Mouse (Mus musculus) spleen, adult 18-20 months (tissue): ENCODE data around the gene Sec24b.

Experiments used
- DNase-seq, 2 experiments: peaks; one replicate each; pipeline ENCODE4 v3.0.0; 2022; ENCODE audit warnings: mixed read lengths in 2 of 2

The Sec24b gene

GRCm38 (mm10) chr3:129970529-129971515 is 90.5 kb downstream of the Sec24b start:
- no peak for DNase-seq

DNA sequence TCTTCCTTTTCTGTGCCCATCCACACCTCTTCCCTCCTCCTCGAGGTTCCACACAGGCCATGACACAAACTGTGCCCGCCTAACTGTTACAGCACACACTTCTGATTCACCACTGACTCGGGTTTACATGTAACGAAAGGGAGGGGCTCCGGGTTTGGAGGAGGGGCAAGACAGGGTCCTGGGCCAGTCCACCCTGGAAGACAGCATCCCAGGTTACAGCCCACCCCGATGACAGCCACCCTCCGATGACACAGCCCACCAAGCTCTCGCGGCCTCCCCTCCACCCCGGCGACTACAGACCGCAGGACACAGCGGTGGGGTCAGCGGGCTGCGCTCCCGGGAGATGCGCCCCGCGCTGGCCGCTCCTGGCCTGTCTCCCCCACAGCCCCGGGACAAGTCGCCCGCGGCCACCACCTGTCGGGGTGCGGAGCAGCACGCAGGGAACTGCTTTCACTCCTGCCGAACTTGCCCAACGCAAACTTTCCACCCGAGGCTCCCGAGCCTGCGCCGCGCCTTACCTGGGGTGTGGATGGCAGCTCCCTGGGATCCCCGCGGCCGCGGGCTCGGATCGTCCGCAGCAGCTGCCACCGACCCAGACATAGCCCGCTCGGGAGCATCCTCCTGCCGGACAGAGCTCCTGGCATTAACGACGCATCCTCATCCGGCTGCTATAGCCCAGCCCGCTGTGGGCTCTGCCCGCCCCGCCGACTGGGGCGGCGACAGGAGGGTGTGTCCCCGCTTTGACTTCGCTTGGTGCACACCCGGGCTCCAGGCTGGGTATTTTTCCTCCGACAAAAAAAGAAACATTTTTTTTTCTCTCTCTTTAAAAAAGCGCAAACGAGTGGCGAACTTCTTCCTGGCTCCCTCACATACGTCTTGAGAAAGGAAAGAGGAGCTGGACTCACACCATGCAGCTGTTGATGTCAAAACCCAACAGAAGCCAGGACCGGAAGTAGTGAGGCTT is 91.6 kb downstream of the Sec24b start, which contains the start of gene Mcub:
Gene Mcub (minus strand): TSS at position 775 of the 964 bp plus-strand sequence.
- peak; percentile 19 to 22 for DNase-seq

GRCm38 (mm10) chr3:129969031-129969430 is 92.3 kb downstream of the Sec24b start:
- DNase-seq = no peak

- DNase-seq = no peak
Observed at GRCm38 (mm10) chr3:129967874-129968273, 93.5 kb downstream of the Sec24b start.

DNA sequence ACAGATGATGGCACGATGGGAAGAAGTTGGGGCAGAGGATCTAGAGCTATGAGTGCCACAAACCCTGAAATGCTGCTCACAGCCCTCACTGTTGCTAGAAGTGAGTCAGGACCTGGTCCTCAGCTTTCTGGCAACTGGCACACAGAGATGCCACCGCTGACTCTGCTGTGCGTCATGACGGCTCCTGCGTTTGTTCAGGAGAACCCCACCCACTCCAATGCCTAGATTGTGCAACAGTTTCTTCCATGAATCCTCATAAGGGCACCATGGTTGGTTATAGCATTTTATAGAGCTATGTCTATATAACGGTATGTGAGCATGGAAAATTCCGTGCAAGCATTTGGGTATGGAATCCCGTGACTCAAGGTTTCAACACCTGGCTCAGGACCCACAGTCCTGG is 96.7 kb downstream of the Sec24b start:
- no peak for DNase-seq

GRCm38 (mm10) chr3:129962533-129962932 is 98.8 kb downstream of the Sec24b start:
- DNase-seq = no peak

GRCm38 (mm10) chr3:129953296-129953695 is 108.1 kb downstream of the Sec24b start:
- DNase-seq = no peak

DNA sequence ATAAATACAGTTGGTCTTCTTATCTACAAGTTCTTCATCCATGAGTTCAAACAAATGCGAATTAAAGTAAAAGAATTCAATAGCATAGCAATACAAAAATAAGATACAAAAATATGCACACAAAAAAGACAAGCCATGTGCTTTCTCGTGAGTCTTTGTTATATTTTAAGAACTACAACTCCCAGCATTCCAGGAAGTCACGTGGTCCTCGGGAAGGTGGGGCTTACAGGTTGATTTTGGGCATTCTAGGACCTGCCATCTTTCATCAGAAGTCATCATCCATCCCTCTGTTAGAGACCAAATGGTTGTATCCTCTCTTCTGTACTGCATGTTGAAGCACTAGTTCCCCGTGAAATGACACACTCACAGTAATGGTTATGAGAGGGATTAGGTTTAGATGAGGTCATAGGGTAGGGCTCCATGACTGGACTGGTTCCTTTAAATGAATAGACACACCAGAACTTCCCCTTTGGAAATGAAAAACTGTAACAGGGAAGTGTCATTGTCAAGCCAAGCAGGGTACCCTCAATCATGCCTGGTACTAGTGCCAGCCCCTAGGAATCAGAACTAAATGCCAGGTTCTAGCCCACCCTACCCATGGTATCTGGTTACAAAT is 112.1 kb downstream of the Sec24b start:
- no peak for DNase-seq

DNA sequence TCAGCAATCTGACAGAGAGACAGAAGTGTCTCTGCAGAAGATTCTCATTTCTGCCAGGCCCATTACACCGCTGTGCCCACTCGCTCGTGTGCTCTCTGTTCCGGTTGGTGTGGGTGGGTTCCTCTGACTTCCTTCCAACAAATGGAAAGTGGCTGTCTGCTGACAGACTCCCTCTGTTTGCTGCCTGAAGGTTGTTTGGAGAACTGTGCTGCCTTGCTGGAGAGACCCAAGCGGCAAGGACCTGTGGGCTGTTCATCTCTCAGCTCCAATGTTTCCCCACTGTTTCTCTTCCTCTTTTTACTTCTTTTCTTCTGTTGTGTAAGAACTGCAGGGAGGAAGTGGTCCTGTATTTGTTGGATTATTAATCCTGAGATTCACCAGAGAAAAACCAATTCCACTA is 113.0 kb downstream of the Sec24b start:
- DNase-seq = peak; percentile 3 to 8

- no peak for DNase-seq
Observed at GRCm38 (mm10) chr3:129946217-129946914, 115.0 kb downstream of the Sec24b start.

DNA sequence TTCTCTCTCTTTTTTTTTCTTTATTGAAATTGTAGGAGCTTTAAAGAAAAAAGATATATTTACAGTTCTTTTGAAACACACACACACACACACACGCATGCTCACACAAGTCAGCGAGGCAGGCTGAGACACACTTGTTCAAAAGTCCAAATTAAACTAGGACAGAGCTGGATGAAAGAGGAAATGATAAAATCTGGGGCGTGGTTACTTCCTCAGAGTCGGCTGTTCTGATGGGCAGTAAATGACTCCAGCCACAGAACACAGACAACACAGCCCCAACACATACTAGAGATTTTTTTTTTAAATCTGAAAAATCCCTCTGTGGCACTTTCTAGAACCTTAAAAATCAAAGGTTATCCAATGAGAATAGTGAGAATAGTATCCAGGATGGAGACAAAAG is 117.5 kb downstream of the Sec24b start:
- DNase-seq = no peak

- DNase-seq = no peak
Observed at GRCm38 (mm10) chr3:129941291-129941690, 120.1 kb downstream of the Sec24b start.

- DNase-seq = no peak
Observed at GRCm38 (mm10) chr3:129940780-129941179, 120.6 kb downstream of the Sec24b start.

DNA sequence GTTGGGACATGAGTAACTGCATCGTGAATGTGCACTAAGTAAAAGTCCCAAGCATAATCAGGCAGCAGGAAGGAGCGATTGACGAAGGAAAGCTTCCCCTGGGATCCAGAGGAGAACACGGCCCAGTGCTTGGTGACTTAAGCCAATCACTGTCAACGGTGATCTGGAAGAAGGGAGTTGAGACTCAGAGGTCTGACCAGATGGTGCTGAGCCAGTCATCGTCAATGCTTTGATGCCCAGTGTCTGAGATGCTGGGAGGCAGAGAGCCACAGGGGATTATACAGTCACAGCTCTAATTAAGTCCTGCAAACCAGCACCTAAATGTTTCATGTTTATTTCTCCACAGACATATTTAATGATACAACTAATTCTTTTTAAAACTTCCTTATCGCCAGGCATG is 122.3 kb downstream of the Sec24b start:
- no peak for DNase-seq

- no peak for DNase-seq
Observed at GRCm38 (mm10) chr3:129937848-129938247, 123.5 kb downstream of the Sec24b start.

- no peak for DNase-seq
Observed at GRCm38 (mm10) chr3:129936561-129936960, 124.8 kb downstream of the Sec24b start.
